Mouse (Mus musculus): Measurements from ENCODE around the gene Rab5if.
"Not testable (repeated sequence)": the region's sequence is repeated elsewhere in the genome, so short reads cannot be mapped to it uniquely, and the experiment has no call there.

Rab5if gene

GRCm38 (mm10) chr2:156853999-156854771, 8.7 kb upstream of the Rab5if start:
- DNase-seq (ENCODE audit: low read depth in 1 of 2, low spot score in 2 of 2) = not testable (repeated sequence)

- no peak for DNase-seq (ENCODE audit: low read depth in 1 of 2, low spot score in 2 of 2)
Observed at GRCm38 (mm10) chr2:156856311-156856710, 6.6 kb upstream of the Rab5if start.

- DNase-seq (ENCODE audit: low read depth in 1 of 2, low spot score in 2 of 2) = no peak
Observed at GRCm38 (mm10) chr2:156857385-156857791, 5.5 kb upstream of the Rab5if start.

- no peak for DNase-seq (ENCODE audit: low read depth in 1 of 2, low spot score in 2 of 2)
Observed at GRCm38 (mm10) chr2:156857835-156858234, 5.1 kb upstream of the Rab5if start, which contains the start of gene 4930518I15Rik. 4930518I15Rik (minus strand) TSS chr2:156857946.

GRCm38 (mm10) chr2:156858671-156859070, 4.3 kb upstream of the Rab5if start:
- DNase-seq (ENCODE audit: low read depth in 1 of 2, low spot score in 2 of 2) = no peak

GRCm38 (mm10) chr2:156862041-156862717, 749 bp upstream of the Rab5if start:
- no peak for DNase-seq (ENCODE audit: low read depth in 1 of 2, low spot score in 2 of 2)

- DNase-seq (ENCODE audit: low read depth in 1 of 2, low spot score in 2 of 2) = peak; percentile 73 to 79
Observed at GRCm38 (mm10) chr2:156863487-156864160, 696 bp downstream of the Rab5if start.

- DNase-seq (ENCODE audit: low read depth in 1 of 2, low spot score in 2 of 2) = no peak
Observed at GRCm38 (mm10) chr2:156864481-156864880, 1.6 kb downstream of the Rab5if start.

GRCm38 (mm10) chr2:156868994-156869393, 6.1 kb downstream of the Rab5if start:
- no peak for DNase-seq (ENCODE audit: low read depth in 1 of 2, low spot score in 2 of 2)

- no peak for DNase-seq (ENCODE audit: low read depth in 1 of 2, low spot score in 2 of 2)
Observed at GRCm38 (mm10) chr2:156869554-156869953, 6.6 kb downstream of the Rab5if start.

GRCm38 (mm10) chr2:156870519-156870918, 7.6 kb downstream of the Rab5if start:
- no peak for DNase-seq (ENCODE audit: low read depth in 1 of 2, low spot score in 2 of 2)

GRCm38 (mm10) chr2:156873629-156874028, 10.7 kb downstream of the Rab5if start:
- no peak for DNase-seq (ENCODE audit: low read depth in 1 of 2, low spot score in 2 of 2)

GRCm38 (mm10) chr2:156874047-156874759, 11.3 kb downstream of the Rab5if start:
- no peak for DNase-seq (ENCODE audit: low read depth in 1 of 2, low spot score in 2 of 2)

GRCm38 (mm10) chr2:156874760-156875510, 12.0 kb downstream of the Rab5if start:
- no peak for DNase-seq (ENCODE audit: low read depth in 1 of 2, low spot score in 2 of 2)

GRCm38 (mm10) chr2:156877726-156878125, 14.8 kb downstream of the Rab5if start:
- DNase-seq (ENCODE audit: low read depth in 1 of 2, low spot score in 2 of 2) = no peak

- no peak for DNase-seq (ENCODE audit: low read depth in 1 of 2, low spot score in 2 of 2)
Observed at GRCm38 (mm10) chr2:156879541-156879940, 16.6 kb downstream of the Rab5if start.

- DNase-seq (ENCODE audit: low read depth in 1 of 2, low spot score in 2 of 2) = no peak
Observed at GRCm38 (mm10) chr2:156882431-156883001, 19.6 kb downstream of the Rab5if start.

GRCm38 (mm10) chr2:156884396-156885211, 21.7 kb downstream of the Rab5if start:
- DNase-seq (ENCODE audit: low read depth in 1 of 2, low spot score in 2 of 2) = no peak

- not testable (repeated sequence) for DNase-seq (ENCODE audit: low read depth in 1 of 2, low spot score in 2 of 2)
Observed at GRCm38 (mm10) chr2:156885666-156886065, 22.7 kb downstream of the Rab5if start.
